In the genomic region with DNA sequence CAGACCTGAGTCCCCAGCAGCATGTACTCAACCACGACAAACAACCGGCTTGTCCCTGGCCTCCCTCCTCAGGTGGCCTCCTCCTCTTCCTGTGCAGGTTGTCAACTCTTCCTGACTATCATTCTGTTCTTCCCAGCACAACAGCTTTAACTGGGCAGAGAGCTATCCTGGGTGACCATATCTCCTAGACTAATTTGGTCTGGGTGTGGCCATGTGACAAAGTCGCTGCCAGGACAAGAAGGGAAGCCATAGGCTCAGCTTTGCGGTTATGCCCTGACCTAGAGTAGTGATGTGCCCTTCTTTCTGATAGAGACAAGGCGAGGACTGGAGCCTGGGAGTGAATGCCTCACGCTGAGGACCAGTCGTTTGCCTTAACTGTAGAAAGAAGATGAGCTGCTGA, we compare ENCODE assay signal across 19 mouse cellular contexts. TPM values are rescaled to one million over a fixed set of nuclear protein-coding genes. Genes with fewer than 3 reads are reported as not detected.
DNase-seq lines count a peak whose midpoint lies in the region; ATAC-seq and TF ChIP-seq lines count a peak whose summit lies in the region.
"Had no signal": no experiment of that assay in that cellular context is flagged by ENCODE, and none has a peak within 500 bp of the region (broad histone marks: within the 10 kb centered on the region; RNA-seq: fewer than 3 reads in every experiment).

No protein-coding gene starts in this region.

- H3K36me3 ChIP-seq in liver, embryonic 13.5 days, result no peaks in the 10 kb centered on the region
- H3K36me3 ChIP-seq in liver, embryonic 11.5 days (ENCODE audit: control insufficient read depth, insufficient read depth, low read length), result no peaks in the 10 kb centered on the region
- no peaks in the 10 kb centered on the region for H3K36me3 ChIP-seq in heart, postnatal 0 days (replicated peaks; ENCODE audit: control insufficient read depth, insufficient read depth, low read length)

- no peak for ATAC-seq in liver, embryonic 13.5 days (ENCODE audit: low read depth)
- no peak; the same call in 1 of the 2 replicates for ATAC-seq in liver, embryonic 11.5 days (replicated peaks; ENCODE audit: low FRiP score)
- ATAC-seq in heart, postnatal 0 days (ENCODE audit: insufficient read depth, low read depth), result peak; percentile 76
- ATAC-seq: hindbrain, postnatal 0 days had no signal

- no peak overlapping the region for H3K9ac ChIP-seq in liver, embryonic 13.5 days
- H3K9ac ChIP-seq in liver, embryonic 11.5 days (ENCODE audit: low read depth, low read length), result no peak overlapping the region
- H3K9ac ChIP-seq in heart, postnatal 0 days (replicated peaks; ENCODE audit: low read depth, low read length), result 0 out of 2 replicates have a peak overlapping the region, but pooled peaks have one; percentile 4
- H3K9ac ChIP-seq: lung, embryonic 14.5 days had no signal

- no peak for TF ChIP-seq EP300 in heart, postnatal 0 days (IDR thresholded peaks at IDR 0.05; ENCODE audit: low read depth)

- intact Hi-C loops in heart, postnatal 14 days (cut with DNase I), result no loop called here

- no peak for TF ChIP-seq CTCF in heart, postnatal 0 days (IDR thresholded peaks at IDR 0.05; ENCODE audit: low read depth)

- H3K4me1 ChIP-seq in liver, embryonic 13.5 days (replicated peaks), result peaks cover 23% of the 10 kb centered on the region
- peaks cover 20% of the 10 kb centered on the region for H3K4me1 ChIP-seq in liver, embryonic 11.5 days (replicated peaks; ENCODE audit: control insufficient read depth, insufficient read depth, low read length)
- peaks cover 37% of the 10 kb centered on the region for H3K4me1 ChIP-seq in heart, postnatal 0 days (ENCODE audit: control insufficient read depth, insufficient read depth)

- H3K27me3 ChIP-seq in liver, embryonic 13.5 days, result no peaks in the 10 kb centered on the region
- H3K27me3 ChIP-seq in liver, embryonic 11.5 days (replicated peaks; ENCODE audit: control insufficient read depth, insufficient read depth, low read length), result peaks cover 2% of the 10 kb centered on the region; the same call in 1 of the 2 replicates
- no peaks in the 10 kb centered on the region for H3K27me3 ChIP-seq in heart, postnatal 0 days (ENCODE audit: control insufficient read depth, insufficient read depth, low read length)
- H3K27me3 ChIP-seq: CH12.LX had no signal

- H3K27ac ChIP-seq in liver, embryonic 13.5 days, result no peak overlapping the region
- H3K27ac ChIP-seq in liver, embryonic 11.5 days (ENCODE audit: low read depth, low read length), result no peak overlapping the region
- peak overlapping the region; percentile 73 for H3K27ac ChIP-seq in heart, postnatal 0 days (ENCODE audit: low read depth)
- H3K27ac ChIP-seq: hindbrain, postnatal 0 days; left cerebral cortex, adult 2 months had no signal

- WGBS in liver, embryonic 13.5 days (ENCODE audit: insufficient replicate concordance), result 28% methylated on average over 7 of the region's 7 CpGs
- WGBS in liver, embryonic 11.5 days, result 60% methylated on average over 7 of the region's 7 CpGs
- 37% methylated on average over 7 of the region's 7 CpGs for WGBS in heart, postnatal 0 days

- DNase-seq in heart, adult 8-10 months (ENCODE audit: low spot score), result peak; percentile 43
- DNase-seq in heart, postnatal 14 days, result no peak
- DNase-seq in liver, embryonic 13.5 days, result peak; percentile 9
- no peak for DNase-seq in liver, embryonic 11.5 days (ENCODE audit: low spot score)
- DNase-seq in heart, postnatal 0 days (ENCODE audit: low spot score), result peak; percentile 60
- DNase-seq in frontal cortex, postnatal 36 days (ENCODE audit: low spot score in 2 of 2), result no peak
- DNase-seq in kidney, adult 9 months, result no peak
- DNase-seq: cerebellum, adult 18-20 months; cerebellum, postnatal 25 days; kidney, adult 2 months; kidney, postnatal 14 days; left cerebral cortex, postnatal 4 days; liver; lung, embryonic 14.5 days; midbrain, embryonic 14.5 days; thymus, postnatal 25 days had no signal

- no peak overlapping the region for H3K4me2 ChIP-seq in liver, embryonic 13.5 days
- H3K4me2 ChIP-seq in liver, embryonic 11.5 days, result no peak overlapping the region
- peak overlapping the region; percentile 4; the same call in 1 of the 2 replicates for H3K4me2 ChIP-seq in heart, postnatal 0 days (ENCODE audit: low read depth, low read length)
- H3K4me2 ChIP-seq: lung, embryonic 14.5 days had no signal

- H3K4me3 ChIP-seq in liver, embryonic 13.5 days (replicated peaks), result no peak overlapping the region
- H3K4me3 ChIP-seq in liver, embryonic 11.5 days (ENCODE audit: low read depth, low read length), result no peak overlapping the region
- H3K4me3 ChIP-seq in heart, postnatal 0 days (ENCODE audit: low read depth, low read length), result no peak overlapping the region
- H3K4me3 ChIP-seq: left cerebral cortex, adult 2 months had no signal

- H3K9me3 ChIP-seq in liver, embryonic 13.5 days (replicated peaks), result no peaks in the 10 kb centered on the region
- H3K9me3 ChIP-seq in liver, embryonic 11.5 days (ENCODE audit: control insufficient read depth, low read length), result no peaks in the 10 kb centered on the region
- H3K9me3 ChIP-seq in heart, postnatal 0 days (replicated peaks; ENCODE audit: control insufficient read depth, low read length), result no peaks in the 10 kb centered on the region

RNA-seq across cellular contexts. Expression of a gene that starts 33.9 kb away (rescaled TPM):
- 100 to 1,000 TPM; 214 to 231 (median 227) TPM for total RNA-seq in heart, adult 8-10 months (2022)
- 100 to 1,000 TPM; 194 to 211 TPM for total RNA-seq in heart, postnatal 14 days (2021)
- 272 and 301 TPM in 2 replicates for polyA plus RNA-seq in liver, embryonic 13.5 days (2015; fragmentation: Nextera tagmentation; extraction: Ambion mirVana)
- polyA plus RNA-seq in liver, embryonic 11.5 days (2014; fragmentation: Nextera tagmentation; extraction: Ambion mirVana), result 419 and 426 TPM in 2 replicates
- 36.9 and 48.7 TPM in 2 replicates for total RNA-seq in heart, postnatal 0 days (2014; rRNA removed; ENCODE audit: low replicate concordance)
- 541 and 578 TPM in 2 replicates for polyA plus RNA-seq in heart, postnatal 0 days (2015; fragmentation: Nextera tagmentation; extraction: Ambion mirVana)

Comparison
In these comparisons a context has a peak if more than half of its experiments do, and no peak if none do; other contexts are left out.
1. DNase-seq: peak in heart, adult 8-10 months (single experiment), liver, embryonic 13.5 days (single experiment) and heart, postnatal 0 days (single experiment); none in heart, postnatal 14 days (0 of 2), liver, embryonic 11.5 days (single experiment), frontal cortex, postnatal 36 days (0 of 2) and kidney, adult 9 months (single experiment).